Mouse (Mus musculus) layer of hippocampus, adult 2 months (tissue): ENCODE results near the gene Gar1. TPM values are rescaled to one million over a fixed set of nuclear protein-coding genes. Genes with fewer than 3 reads are reported as not detected.

Source experiments
- DNase-seq, 2 experiments: peaks; one replicate each; pipeline ENCODE4 v3.0.0; 2022; ENCODE audit warnings: low spot score in 2 of 2
- H3K27ac ChIP-seq: fragments of 200-600 bp; 2 replicates; pipeline ENCODE4 v1.8.1; 2022
- H3K4me3 ChIP-seq: fragments of 200-600 bp; 2 replicates; pipeline ENCODE4 v1.8.1; 2022; ENCODE audit warnings: mild to moderate bottlenecking
- CTCF ChIP-seq: fragments of 200-600 bp; conservative IDR thresholded peaks from 2 replicates; pipeline ENCODE4 v1.8.1; 2022; ENCODE audit warnings: antibody characterized with exemption, mild to moderate bottlenecking, moderate library complexity
- total RNA-seq, 2 experiments: library from RNA; stranded (reverse); gene quantifications; 2 replicates each; pipeline ENCODE4 v1.2.3; 2021

The Gar1 gene
- total RNA-seq, 2 experiments from 2014 or later, result 45.1 to 50.5 TPM

DNA sequence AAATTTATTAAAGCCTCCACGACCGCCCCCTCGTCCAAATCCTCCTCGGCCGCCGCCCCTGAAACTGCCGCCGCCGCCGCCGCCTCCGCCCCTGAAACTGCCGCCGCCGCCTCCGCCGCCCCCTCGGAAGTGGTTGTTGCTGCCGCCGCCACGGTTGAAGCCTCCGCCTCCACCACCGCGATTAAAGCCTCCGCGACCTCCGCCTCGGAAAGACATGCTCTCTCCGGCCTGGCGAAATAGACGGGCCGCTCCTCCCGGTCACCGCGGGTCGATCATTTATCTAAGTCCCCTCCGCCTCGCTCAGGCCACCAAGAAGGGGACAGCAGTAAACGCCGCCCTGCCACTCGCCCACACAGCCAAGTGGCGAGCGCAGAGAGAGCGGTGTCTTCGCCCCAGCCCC is 570 bp downstream of the Gar1 start:
- peak overlapping the region; percentile 99 for H3K4me3 ChIP-seq
- peak overlapping the region; percentile 89 for H3K27ac ChIP-seq
- TF ChIP-seq CTCF, result no peak
- peak; percentile 4 to 23 for DNase-seq

DNA sequence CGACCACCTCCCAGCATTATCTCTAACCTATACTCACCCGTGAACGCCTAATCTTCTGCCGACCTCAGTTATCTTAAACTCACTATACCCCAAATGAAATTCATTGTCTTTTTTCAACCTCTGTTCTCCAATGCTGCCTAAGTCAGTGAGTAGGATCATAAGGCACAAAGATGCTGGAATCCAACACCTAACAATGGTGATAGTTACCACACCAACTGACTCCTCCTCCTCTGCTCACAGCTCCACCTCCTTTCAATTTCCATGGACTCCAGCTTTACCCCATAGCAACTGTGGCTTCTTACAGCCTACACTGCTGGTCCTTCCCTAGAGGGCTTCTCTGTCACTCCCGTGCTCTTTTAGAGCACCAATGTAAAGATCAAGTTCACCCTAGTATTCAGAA is 3.5 kb downstream of the Gar1 start:
- H3K4me3 ChIP-seq, result no peak overlapping the region
- DNase-seq, result no peak
- no peak overlapping the region for H3K27ac ChIP-seq
- no peak for TF ChIP-seq CTCF

DNA sequence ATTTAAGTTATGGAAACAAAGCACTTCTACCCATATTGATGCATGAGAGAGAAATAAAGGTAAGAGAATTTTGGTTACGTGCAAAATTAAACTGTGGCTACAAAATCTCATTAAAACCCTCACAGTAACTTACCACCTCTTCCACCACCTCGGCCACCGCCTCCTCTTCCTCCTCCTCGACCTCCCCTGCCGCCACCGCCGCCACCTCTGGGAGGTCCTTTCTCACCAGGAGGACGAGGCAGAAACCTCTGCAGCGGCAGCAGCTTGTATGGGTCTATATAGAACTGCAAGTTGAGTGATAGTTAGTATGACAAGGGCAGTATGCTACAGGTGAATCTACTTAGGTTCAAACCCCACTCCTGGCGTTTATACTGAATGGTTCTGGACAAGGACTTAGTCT is 4.5 kb downstream of the Gar1 start:
- DNase-seq, result no peak
- no peak overlapping the region for H3K27ac ChIP-seq
- H3K4me3 ChIP-seq, result no peak overlapping the region
- no peak for TF ChIP-seq CTCF

DNA sequence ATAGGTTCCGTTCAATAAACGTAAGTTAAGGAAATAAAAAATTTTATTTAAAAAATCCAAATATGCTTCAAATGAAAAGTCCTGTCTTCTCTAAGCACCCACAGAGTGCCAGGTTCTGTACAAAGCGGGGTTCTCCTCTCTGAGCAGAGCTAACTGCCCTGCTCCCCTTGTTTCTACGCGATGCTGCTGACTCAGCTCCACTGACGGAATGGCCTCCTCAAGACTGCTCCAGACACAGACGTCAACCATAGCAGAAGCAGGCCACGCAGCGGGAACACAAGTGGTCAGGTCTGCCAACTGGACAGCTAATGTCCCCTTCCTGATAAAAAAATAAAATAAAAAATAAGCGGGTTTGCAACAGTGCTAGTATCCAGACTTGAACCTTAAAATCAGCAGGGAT is 6.3 kb downstream of the Gar1 start:
- DNase-seq, result no peak
- no peak overlapping the region for H3K27ac ChIP-seq
- H3K4me3 ChIP-seq, result no peak overlapping the region
- no peak for TF ChIP-seq CTCF

DNA sequence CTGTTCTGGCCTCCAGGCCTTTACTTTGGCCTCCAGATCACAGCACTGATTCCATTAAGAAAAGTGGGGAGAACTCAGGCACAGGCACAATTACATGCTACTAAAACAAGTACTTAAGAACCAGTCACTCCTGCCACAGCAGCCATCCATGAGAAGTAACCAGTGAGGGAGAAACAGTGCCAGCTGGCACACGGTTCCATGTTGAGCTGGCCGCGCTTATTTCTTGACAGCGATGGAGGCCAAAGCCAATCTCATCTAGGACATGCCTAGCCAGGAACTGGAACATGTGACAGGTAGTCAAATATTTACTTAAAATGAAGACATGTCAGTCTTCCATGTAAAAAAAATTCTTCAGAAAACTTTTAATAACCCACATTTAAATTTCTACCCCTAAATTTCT is 7.0 kb downstream of the Gar1 start:
- Histone ChIP-seq H3K4me3 (no peak overlapping the region), H3K27ac (no peak overlapping the region)
- DNase-seq, result no peak
- TF ChIP-seq CTCF, result no peak

DNA sequence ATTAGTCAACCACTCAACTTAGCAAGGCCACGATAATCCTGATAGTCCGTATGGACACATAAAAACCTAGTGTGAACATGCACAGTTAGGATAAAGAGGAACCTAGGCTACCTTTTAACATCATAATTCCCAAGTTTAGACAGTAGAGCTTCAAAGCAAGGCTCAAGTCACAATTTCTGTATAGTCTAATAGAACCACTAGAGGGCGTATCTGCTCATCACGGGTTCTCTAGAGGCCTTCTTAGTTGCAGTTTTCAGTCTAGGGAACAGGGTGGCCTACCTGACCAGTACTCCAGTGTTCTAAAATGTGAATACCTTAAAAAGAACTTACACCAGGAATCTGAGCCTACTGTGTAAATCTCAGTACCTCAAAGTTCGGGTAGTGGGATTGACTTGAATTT is 7.9 kb downstream of the Gar1 start:
- Histone ChIP-seq H3K27ac (no peak overlapping the region), H3K4me3 (no peak overlapping the region)
- TF ChIP-seq CTCF, result peak; percentile 90
- peak; percentile 26 to 34 for DNase-seq

DNA sequence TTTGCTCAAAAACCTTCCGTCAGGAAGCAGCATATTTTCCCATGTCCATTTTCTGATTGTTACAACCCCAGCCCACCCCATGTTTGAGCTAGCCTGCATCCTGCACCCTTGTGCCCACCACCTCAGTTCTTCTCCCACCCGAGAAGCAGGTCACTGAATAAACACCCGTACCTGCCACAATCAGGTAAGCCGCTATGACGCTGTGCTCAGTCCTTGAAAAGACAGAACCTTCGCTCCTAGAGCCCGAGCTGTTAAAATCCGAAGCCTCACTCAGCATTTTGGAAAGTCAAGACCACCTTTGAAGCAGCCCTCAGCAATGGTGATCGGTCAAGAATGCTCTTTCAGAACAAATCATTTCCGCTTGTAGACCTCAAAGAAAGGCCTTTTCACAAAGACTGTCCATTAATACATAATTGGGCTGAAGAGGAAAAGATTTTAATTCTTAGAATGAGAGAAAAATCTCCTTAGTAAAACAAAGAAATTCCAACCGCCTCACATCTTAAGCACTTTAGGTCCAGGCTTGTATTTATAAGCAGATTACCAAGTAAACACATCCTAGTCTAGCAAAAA is 8.9 kb downstream of the Gar1 start, which contains the start of gene Rrh:
Gene Rrh (minus strand): TSS at position 382 of the 570 bp plus-strand sequence.
- Histone ChIP-seq H3K27ac (no peak within 1 kb of the TSS), H3K4me3 (no peak within 1 kb of the TSS)
- no peak for TF ChIP-seq CTCF
- DNase-seq, result no peak

DNA sequence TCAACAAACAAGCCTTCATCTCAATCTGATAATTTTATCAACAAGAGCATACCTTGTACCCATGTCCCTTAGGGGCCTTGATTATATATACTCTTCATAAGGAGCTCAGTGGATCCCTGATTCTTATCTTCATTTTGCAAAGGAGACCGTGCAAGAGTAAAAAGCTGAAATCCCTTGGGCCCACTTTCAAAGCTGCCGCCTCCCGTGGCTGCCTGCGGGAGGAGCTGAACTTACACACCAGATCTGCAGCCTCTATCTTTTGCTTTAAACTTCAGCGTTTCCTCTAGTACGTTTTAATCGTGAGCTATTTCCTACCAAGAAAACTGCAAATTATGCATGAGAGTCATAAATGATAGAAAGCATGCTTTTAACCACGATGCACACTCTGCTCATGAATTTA is 9.5 kb downstream of the Gar1 start:
- Histone ChIP-seq H3K27ac (no peak overlapping the region), H3K4me3 (no peak overlapping the region)
- no peak for DNase-seq
- no peak for TF ChIP-seq CTCF

DNA sequence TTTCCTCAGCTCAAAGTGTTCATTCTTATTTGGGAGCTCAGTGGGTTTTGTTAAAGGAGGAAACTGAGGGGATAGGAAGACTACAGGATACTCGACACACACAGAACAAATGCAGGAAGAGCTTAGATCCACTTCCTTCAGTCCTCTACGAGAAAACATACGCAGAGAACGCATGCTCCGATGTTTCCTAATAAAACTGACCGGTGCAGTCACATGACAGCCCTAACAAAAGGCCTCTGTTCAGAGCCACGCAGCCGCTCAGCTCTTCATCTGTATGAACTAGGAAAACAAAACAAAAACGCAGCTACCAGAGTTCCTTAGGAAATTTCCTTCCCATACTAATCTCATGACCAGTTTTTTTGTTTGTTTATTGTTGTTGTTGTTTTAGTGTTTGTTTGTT is 10.3 kb downstream of the Gar1 start:
- DNase-seq, result no peak
- TF ChIP-seq CTCF, result no peak
- H3K4me3 ChIP-seq, result no peak overlapping the region
- peak overlapping the region; percentile 60; the same call in 1 of the 2 replicates for H3K27ac ChIP-seq

DNA sequence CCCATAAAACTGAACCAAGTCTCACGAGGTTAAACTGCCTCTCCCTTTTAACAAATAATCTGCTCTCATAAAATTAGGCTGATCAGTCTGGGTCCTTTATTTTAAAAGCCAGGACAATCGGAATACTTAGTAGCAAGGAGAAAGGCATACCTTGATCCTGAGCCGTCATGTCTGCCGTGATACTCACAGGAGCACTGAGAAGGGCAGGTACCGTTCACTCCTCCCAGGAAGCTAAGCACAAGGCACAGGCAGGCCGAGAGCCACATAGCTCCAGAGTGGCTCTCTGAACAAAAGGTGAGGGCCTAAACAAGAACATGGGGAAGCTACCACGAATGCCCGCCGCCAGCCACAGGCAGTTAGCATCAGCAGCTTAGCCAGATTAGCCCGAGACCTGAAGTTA is 27.4 kb downstream of the Gar1 start, which contains the start of gene Lrit3:
Gene Lrit3 (minus strand): TSS at position 266 of the 400 bp plus-strand sequence.
- DNase-seq, result no peak
- TF ChIP-seq CTCF, result no peak
- Histone ChIP-seq H3K27ac (no peak within 1 kb of the TSS), H3K4me3 (no peak within 1 kb of the TSS)

DNA sequence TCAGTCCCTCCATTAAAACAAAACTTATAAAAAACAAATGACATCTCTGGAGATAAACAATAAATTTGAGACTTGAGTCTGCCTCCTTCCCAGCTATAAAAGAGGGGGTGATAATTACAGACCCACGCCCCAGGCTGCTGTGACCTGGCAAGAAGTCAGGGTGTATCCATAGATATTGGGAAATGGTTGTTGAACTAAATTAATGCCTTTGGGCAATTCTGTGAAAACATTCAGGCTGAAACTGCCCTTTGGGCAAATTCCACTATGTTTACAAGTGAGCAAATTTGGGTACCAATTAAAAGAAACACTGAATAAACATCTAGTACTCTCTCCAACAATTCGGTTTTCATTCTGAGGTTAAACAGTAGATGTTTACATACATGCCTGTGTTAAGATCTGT is 32.2 kb downstream of the Gar1 start:
- TF ChIP-seq CTCF, result no peak
- H3K4me3 ChIP-seq, result no peak overlapping the region
- H3K27ac ChIP-seq, result no peak overlapping the region
- DNase-seq, result no peak

DNA sequence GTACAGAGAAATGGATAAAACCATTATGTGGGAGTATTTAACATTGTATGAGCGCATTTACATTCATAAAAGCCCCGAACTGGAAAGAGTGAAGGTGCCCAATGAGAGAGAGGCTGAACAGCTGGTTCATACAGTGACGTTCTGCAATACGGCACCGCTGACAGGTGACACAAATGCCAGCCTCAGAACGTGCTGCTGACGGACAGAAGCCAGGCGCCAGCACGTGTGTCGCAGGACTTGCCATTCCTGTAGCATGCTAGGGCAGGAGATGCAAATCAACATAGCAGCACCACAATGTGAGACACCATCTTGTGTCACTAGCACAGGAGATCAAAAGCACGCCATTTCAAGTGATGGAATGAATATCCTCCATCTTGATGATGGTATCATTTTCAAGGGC is 32.6 kb downstream of the Gar1 start:
- TF ChIP-seq CTCF, result no peak
- Histone ChIP-seq H3K27ac (no peak overlapping the region), H3K4me3 (no peak overlapping the region)
- no peak for DNase-seq

DNA sequence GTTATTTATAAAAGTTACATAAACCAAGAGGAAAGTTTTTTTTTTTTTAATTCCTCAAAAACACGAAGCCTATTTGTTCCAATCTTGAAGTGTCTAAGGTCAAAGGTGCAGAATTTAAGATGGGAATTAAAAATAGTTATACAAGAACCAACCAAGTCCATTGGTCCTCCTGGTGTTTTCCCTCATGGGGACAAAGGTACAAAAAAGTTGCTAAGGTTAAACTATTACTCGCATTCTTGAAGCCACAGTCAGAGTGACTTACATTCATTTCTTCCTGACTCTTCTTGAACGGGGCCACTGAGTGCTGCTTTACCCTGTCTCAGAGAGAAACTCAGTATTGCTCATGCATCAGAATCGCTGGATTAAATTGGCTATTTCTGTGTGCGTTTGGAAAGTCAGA is 33.9 kb downstream of the Gar1 start:
- Histone ChIP-seq H3K27ac (no peak overlapping the region), H3K4me3 (no peak overlapping the region)
- DNase-seq, result no peak
- no peak for TF ChIP-seq CTCF

DNA sequence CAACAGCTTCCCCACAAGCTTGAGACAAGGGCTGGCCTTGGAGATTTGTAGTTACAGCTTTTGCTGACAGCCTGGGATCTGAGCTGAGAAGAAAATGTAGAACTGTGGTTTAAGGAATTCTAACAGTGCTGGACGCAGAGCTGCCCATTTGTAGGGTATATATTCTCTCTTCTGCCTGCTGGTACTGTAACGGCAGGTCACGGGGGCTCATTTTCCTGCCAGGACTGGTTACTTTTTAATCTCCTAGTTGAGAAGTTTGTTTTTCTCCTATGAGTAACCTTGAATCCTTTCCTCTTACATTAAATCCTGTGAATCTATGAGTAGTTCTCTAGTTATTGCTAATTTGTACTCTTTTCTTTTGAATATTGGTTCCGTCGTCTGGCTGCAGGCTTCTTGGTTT is 37.4 kb downstream of the Gar1 start:
- TF ChIP-seq CTCF, result no peak
- no peak overlapping the region for H3K4me3 ChIP-seq
- H3K27ac ChIP-seq, result no peak overlapping the region
- no peak for DNase-seq

DNA sequence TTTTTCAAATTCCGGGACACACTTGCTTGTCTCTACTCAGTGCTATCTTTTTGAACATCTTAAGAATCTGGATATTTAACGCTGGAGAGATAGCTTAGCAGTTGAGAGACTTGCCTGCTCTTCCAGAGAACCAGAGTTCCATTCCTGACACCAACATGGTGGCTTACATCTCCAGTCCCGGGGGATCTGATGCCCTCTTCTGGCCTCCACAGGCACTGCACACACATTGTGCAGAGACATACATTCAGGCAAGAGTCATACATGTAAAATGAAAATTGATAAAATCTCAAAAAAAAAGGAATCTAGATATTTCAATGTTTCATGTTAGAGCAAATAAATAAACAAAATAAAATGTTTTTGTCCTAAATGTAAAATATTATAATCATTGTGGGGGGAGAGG is 48.5 kb downstream of the Gar1 start:
- Histone ChIP-seq H3K27ac (no peak overlapping the region), H3K4me3 (no peak overlapping the region)
- DNase-seq, result no peak
- TF ChIP-seq CTCF, result peak; percentile 22; the same call in 1 of the 2 replicates
